ENCODE assay signal across 7 mouse cellular contexts in genomic region chr11:3288521-3289301, GRCm38 (mm10). TPM values are rescaled to one million over a fixed set of nuclear protein-coding genes. Genes with fewer than 3 reads are reported as not detected.
A peak's percentile ranks its signal among the peaks of the same experiment; 100 is the strongest.
DNase-seq lines count a peak whose midpoint lies in the region; ATAC-seq and TF ChIP-seq lines count a peak whose summit lies in the region.

TSS of gene Patz1 (plus strand) at chr11:3288874.

- peaks cover 39% of the 10 kb centered on the region for H3K4me1 ChIP-seq in hindbrain, embryonic 13.5 days (replicated peaks)
- H3K4me1 ChIP-seq in lung, postnatal 0 days (ENCODE audit: insufficient read depth, low read depth, low read length), result peaks cover 29% of the 10 kb centered on the region

- peak; percentile 30; the same call in 1 of the 2 replicates for ATAC-seq in hindbrain, embryonic 13.5 days (ENCODE audit: low FRiP score)
- peak; percentile 11 for ATAC-seq in lung, postnatal 0 days

- TF ChIP-seq EP300 in lung, postnatal 0 days (IDR thresholded peaks at IDR 0.05), result no peak

- under 1% methylated on average over 41 of the region's 41 CpGs for WGBS in hindbrain, embryonic 13.5 days
- WGBS in lung, postnatal 0 days, result 1% methylated on average over 41 of the region's 41 CpGs

- H3K4me3 ChIP-seq in hindbrain, embryonic 13.5 days, result peak within 1 kb of the TSS; percentile 82
- peak within 1 kb of the TSS; percentile 84 for H3K4me3 ChIP-seq in lung, postnatal 0 days (ENCODE audit: low read depth, low read length)

- H3K4me2 ChIP-seq in hindbrain, embryonic 13.5 days, result peak within 1 kb of the TSS; percentile 100
- peak within 1 kb of the TSS; percentile 99 for H3K4me2 ChIP-seq in lung, postnatal 0 days (replicated peaks; ENCODE audit: low read depth, low read length)

- H3K27ac ChIP-seq in hindbrain, embryonic 13.5 days, result peak within 1 kb of the TSS; percentile 100
- H3K27ac ChIP-seq in lung, postnatal 0 days (ENCODE audit: low read length), result peak within 1 kb of the TSS; percentile 98

- DNase-seq in ZHBTc4 (ENCODE audit: low read depth, low spot score), result peak; percentile 74
- peak; percentile 77 for DNase-seq in cerebellum, adult 9-10 months
- DNase-seq in frontal cortex, adult 2 months (ENCODE audit: extremely low spot score in 1 of 2, low spot score in 1 of 2), result peak; percentile 27 to 54
- DNase-seq in layer of hippocampus, postnatal 14 days (ENCODE audit: low spot score in 2 of 2), result peak; percentile 41 to 63
- DNase-seq in lung, postnatal 0 days (ENCODE audit: low spot score), result peak; percentile 49
- DNase-seq in ovary, postnatal 36 days (ENCODE audit: low spot score), result peak; percentile 51

- no peak for TF ChIP-seq CTCF in lung, postnatal 0 days (IDR thresholded peaks at IDR 0.05)

- H3K9me3 ChIP-seq in hindbrain, embryonic 13.5 days, result no peaks in the 10 kb centered on the region
- no peaks in the 10 kb centered on the region for H3K9me3 ChIP-seq in lung, postnatal 0 days (ENCODE audit: low read length)

- H3K27me3 ChIP-seq in hindbrain, embryonic 13.5 days, result no peaks in the 10 kb centered on the region
- H3K27me3 ChIP-seq in lung, postnatal 0 days (replicated peaks; ENCODE audit: insufficient read depth, low read length), result no peaks in the 10 kb centered on the region

- peaks cover 4% of the 10 kb centered on the region for H3K36me3 ChIP-seq in hindbrain, embryonic 13.5 days
- H3K36me3 ChIP-seq in lung, postnatal 0 days (ENCODE audit: insufficient read depth, low read length), result 0 out of 2 replicates have a peak, but pooled peaks cover 3% of the 10 kb centered on the region

- H3K9ac ChIP-seq in hindbrain, embryonic 13.5 days, result peak within 1 kb of the TSS; percentile 96
- peak within 1 kb of the TSS; percentile 80 for H3K9ac ChIP-seq in lung, postnatal 0 days (replicated peaks; ENCODE audit: low read depth)

RNA-seq across cellular contexts. Expression of gene Patz1, which starts in this region (rescaled TPM):
- 33.0 and 33.9 TPM in 2 replicates for polyA plus RNA-seq in frontal cortex, adult 2 months (2012; rRNA removed)
- polyA plus RNA-seq in hindbrain, embryonic 13.5 days (2015; fragmentation: Nextera tagmentation; extraction: Ambion mirVana), result 69.6 TPM in 2 replicates
- 10 to 100 TPM; 50.3 to 50.4 TPM for total RNA-seq in layer of hippocampus, postnatal 14 days (2021)
- polyA plus RNA-seq in lung, postnatal 0 days (2015; fragmentation: Nextera tagmentation; extraction: Ambion mirVana), result 22.9 and 23.2 TPM in 2 replicates

Comparison
In these comparisons a context has a peak if more than half of its experiments do, and no peak if none do; other contexts are left out.
1. Peak in every context shown above with its lines: DNase-seq, ATAC-seq, H3K4me3 ChIP-seq and H3K27ac ChIP-seq.